Mouse (Mus musculus) stomach, postnatal 0 days (tissue): ENCODE measurements at regions not wholly inside any gene's neighbourhood (a gene's known extent, or its start where the extent isn't known, plus 50 kb on each side); places are given as distances from the start of the nearest gene placed in this dataset.
A peak's percentile ranks its signal among the peaks of the same experiment; 100 is the strongest.

Experiments
- ATAC-seq: fragments of 200-750 bp; cut with Nextera tagmentation; 2 replicates; pipeline ENCODE4 v1.8.0; 2017; ENCODE audit not compliant: low FRiP score, low TSS enrichment
- DNase-seq: peaks from one replicate; pipeline ENCODE4 v3.0.0-alpha.2; 2016; ENCODE audit warnings: low spot score
- H3K27ac ChIP-seq: fragments of 300-500 bp; sonication (generic); replicated peaks from 2 replicates; pipeline ENCODE4 v1.5.1; 2014; ENCODE audit warnings: mild to moderate bottlenecking, control low read depth
- H3K27me3 ChIP-seq: fragments of 300-500 bp; sonication (generic); 2 replicates; pipeline ENCODE4 v1.6.1; 2014; ENCODE audit warnings: low read length; ENCODE audit not compliant: control insufficient read depth, insufficient read depth
- H3K36me3 ChIP-seq: fragments of 300-500 bp; sonication (generic); 2 replicates; pipeline ENCODE4 v1.6.1; 2014; ENCODE audit warnings: low read length, mixed read lengths; ENCODE audit not compliant: control insufficient read depth, insufficient read depth
- H3K4me1 ChIP-seq: fragments of 300-500 bp; sonication (generic); replicated peaks from 2 replicates; pipeline ENCODE4 v1.6.1; 2014; ENCODE audit warnings: antibody characterized with exemption; ENCODE audit not compliant: control insufficient read depth, insufficient read depth
- H3K4me2 ChIP-seq: fragments of 300-500 bp; sonication (generic); replicated peaks from 2 replicates; pipeline ENCODE4 v1.6.1; 2014; ENCODE audit warnings: low read depth, mild to moderate bottlenecking, control low read depth, moderate library complexity
- H3K4me3 ChIP-seq: fragments of 300-500 bp; sonication (generic); 2 replicates; pipeline ENCODE4 v1.5.1; 2014; ENCODE audit warnings: low read depth, low read length, control low read depth
- H3K9ac ChIP-seq: fragments of 300-500 bp; sonication (generic); 2 replicates; pipeline ENCODE4 v1.6.1; 2014; ENCODE audit warnings: mild to moderate bottlenecking, low read length, control low read depth, mixed read lengths
- H3K9me3 ChIP-seq: fragments of 300-500 bp; sonication (generic); 2 replicates; pipeline ENCODE4 v1.6.1; 2016; ENCODE audit warnings: low read length; ENCODE audit not compliant: control insufficient read depth
- CTCF ChIP-seq: IDR thresholded peaks from 2 replicates; pipeline ENCODE4 v1.5.1; 2016; ENCODE audit warnings: antibody characterized with exemption, low read depth, mild to moderate bottlenecking, moderate library complexity
- EP300 ChIP-seq: optimal IDR thresholded peaks from 2 replicates; pipeline ENCODE3; 2016; ENCODE audit warnings: antibody characterized with exemption
- WGBS: fragments of 180-500 bp; shearing (Covaris S2); extraction: QIAGEN DNeasy Blood & Tissue Kit; methylation state at CpG from one replicate; pipeline ENCODE4 v1.1.7; 2014; 5-methylcytosine and 5-hydroxymethylcytosine counted together

- no peak overlapping the region for H3K4me2 ChIP-seq
- H3K4me1 ChIP-seq = no peaks in the 10 kb centered on the region
- H3K9ac ChIP-seq = no peak overlapping the region
- H3K36me3 ChIP-seq = no peaks in the 10 kb centered on the region
- 48% methylated on average over 7 of the region's 7 CpGs for WGBS
- H3K4me3 ChIP-seq = no peak overlapping the region
- no peaks in the 10 kb centered on the region for H3K27me3 ChIP-seq
- no peak for DNase-seq
- TF ChIP-seq EP300 (no peak), CTCF (no peak)
- ATAC-seq = no peak
- H3K9me3 ChIP-seq = no peaks in the 10 kb centered on the region
- no peak overlapping the region for H3K27ac ChIP-seq
Observed at GRCm38 (mm10) chr17:85527327-85527698, 86.1 kb upstream of the Six3 start.

GRCm38 (mm10) chr17:85528105-85529004, 85.1 kb upstream of the Six3 start:
- no peak overlapping the region for H3K4me2 ChIP-seq
- H3K27ac ChIP-seq = no peak overlapping the region

GRCm38 (mm10) chr17:85536311-85536710, 77.1 kb upstream of the Six3 start:
- DNase-seq = no peak
- no peak for ATAC-seq
- Histone ChIP-seq H3K4me2 (no peak overlapping the region), H3K9me3 (no peaks in the 10 kb centered on the region), H3K27me3 (no peaks in the 10 kb centered on the region), H3K4me1 (no peaks in the 10 kb centered on the region), H3K36me3 (no peaks in the 10 kb centered on the region), H3K9ac (no peak overlapping the region), H3K27ac (no peak overlapping the region), H3K4me3 (no peak overlapping the region)
- TF ChIP-seq EP300 (no peak), CTCF (no peak)
- WGBS = 90% methylated on average over 3 of the region's 3 CpGs

More at GRCm38 (mm10) chr17:85528105-85529004, 85.1 kb upstream of the Six3 start:
- WGBS = 72% methylated on average over 20 of the region's 20 CpGs
- H3K4me1 ChIP-seq = no peaks in the 10 kb centered on the region
- no peaks in the 10 kb centered on the region for H3K36me3 ChIP-seq
- no peak for DNase-seq
- TF ChIP-seq CTCF (no peak), EP300 (no peak)
- no peak overlapping the region for H3K4me3 ChIP-seq
- H3K27me3 ChIP-seq = no peaks in the 10 kb centered on the region
- H3K9me3 ChIP-seq = no peaks in the 10 kb centered on the region
- H3K9ac ChIP-seq = no peak overlapping the region
- ATAC-seq = no peak

- Histone ChIP-seq H3K4me2 (no peak overlapping the region), H3K4me3 (no peak overlapping the region), H3K27ac (no peak overlapping the region), H3K9ac (no peak overlapping the region), H3K36me3 (no peaks in the 10 kb centered on the region), H3K9me3 (no peaks in the 10 kb centered on the region), H3K4me1 (no peaks in the 10 kb centered on the region), H3K27me3 (no peaks in the 10 kb centered on the region)
- peak; percentile 96 for ATAC-seq
- DNase-seq = peak; percentile 54
- TF ChIP-seq CTCF (no peak), EP300 (no peak)
- 88% methylated on average over 2 of the region's 2 CpGs for WGBS
Observed at GRCm38 (mm10) chr17:85541258-85541777, 72.1 kb upstream of the Six3 start.

DNA sequence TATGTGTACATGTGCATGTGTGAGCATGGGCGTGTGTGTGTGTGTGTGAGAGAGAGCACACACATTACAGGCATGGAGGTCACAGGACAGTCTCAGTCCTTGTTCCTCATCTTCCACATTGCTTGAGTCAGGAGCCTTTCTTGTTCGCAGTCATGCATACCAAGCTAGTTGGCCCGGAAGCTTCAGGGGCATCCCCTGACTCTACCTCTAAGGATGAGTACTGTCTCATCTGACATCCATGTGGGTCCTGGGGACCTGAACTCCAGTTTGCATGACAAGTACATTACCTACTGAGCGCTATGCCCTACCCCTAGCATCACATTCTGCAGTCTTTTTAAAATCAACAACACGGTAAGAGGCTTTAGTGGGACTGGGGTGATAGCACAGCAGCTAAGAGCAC, 65.3 kb upstream of the Six3 start:
- H3K4me2 ChIP-seq = no peak overlapping the region
- no peak overlapping the region for H3K27ac ChIP-seq
- H3K9ac ChIP-seq = no peak overlapping the region
- WGBS = 87% methylated on average over 5 of the region's 5 CpGs
- ATAC-seq (no peak), DNase-seq (no peak)
- no peak overlapping the region for H3K4me3 ChIP-seq
- no peaks in the 10 kb centered on the region for H3K36me3 ChIP-seq
- no peak for TF ChIP-seq CTCF
- TF ChIP-seq EP300 = no peak
- H3K4me1 ChIP-seq = no peaks in the 10 kb centered on the region
- no peaks in the 10 kb centered on the region for H3K9me3 ChIP-seq
- no peaks in the 10 kb centered on the region for H3K27me3 ChIP-seq

DNA sequence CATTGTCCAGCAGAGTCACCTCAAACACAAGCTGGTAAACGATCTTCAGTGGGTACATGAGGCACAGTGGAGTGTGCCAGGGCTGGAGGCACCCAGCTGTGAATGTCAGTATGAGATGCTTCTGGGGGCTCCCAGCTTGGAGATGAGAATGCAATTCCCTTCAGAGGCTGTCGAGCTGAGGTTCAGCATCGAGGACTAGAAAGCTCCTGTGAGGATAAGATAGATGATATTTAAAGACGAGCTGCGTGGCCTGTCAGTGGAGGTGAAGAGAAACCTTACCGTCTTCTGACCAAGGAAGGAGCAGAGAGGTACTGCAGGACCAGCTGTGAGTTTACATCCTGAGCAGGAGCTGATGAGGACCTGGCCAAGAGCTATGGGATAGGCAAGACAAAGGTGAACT, 52.4 kb upstream of the Six3 start:
- DNase-seq (no peak), ATAC-seq (no peak)
- Histone ChIP-seq H3K27ac (no peak overlapping the region), H3K4me3 (no peak overlapping the region), H3K4me1 (no peaks in the 10 kb centered on the region), H3K9me3 (no peaks in the 10 kb centered on the region), H3K36me3 (no peaks in the 10 kb centered on the region), H3K4me2 (no peak overlapping the region), H3K27me3 (no peaks in the 10 kb centered on the region), H3K9ac (no peak overlapping the region)
- 67% methylated on average over 6 of the region's 6 CpGs for WGBS
- TF ChIP-seq CTCF (no peak), EP300 (no peak)
